Mouse (Mus musculus) cortical plate, adult 2 months (tissue): ENCODE data around the gene Ctso.

ENCODE experiments used
- CTCF ChIP-seq: fragments of 200-500 bp; IDR thresholded peaks from 2 replicates; pipeline ENCODE4 v1.5.1; 2011; ENCODE audit warnings: mild to moderate bottlenecking, control low read depth, low read length; ENCODE audit not compliant: insufficient read depth; ENCODE audit errors: extremely low read depth
- POLR2A ChIP-seq: fragments of 200-500 bp; IDR thresholded peaks from 2 replicates; pipeline ENCODE4 v1.6.1; 2011; ENCODE audit warnings: mild to moderate bottlenecking, low read length, control low read depth; ENCODE audit not compliant: insufficient read depth; ENCODE audit errors: extremely low read depth

GRCm38 (mm10) chr3:81985100-81985499 lies 52.7 kb downstream of the Ctso start:
- no peak for TF ChIP-seq CTCF
- no peak for TF ChIP-seq POLR2A
